Mouse (Mus musculus): ENCODE measurements around the gene Tdrd9.
"Not testable (repeated sequence)": the region's sequence is repeated elsewhere in the genome, so short reads cannot be mapped to it uniquely, and the experiment has no call there.

The Tdrd9 gene

GRCm38 (mm10) chr12:111971231-111971686, at the start of gene Tdrd9:
TSS of gene Tdrd9 (plus strand) at chr12:111971559.
- no peak for DNase-seq (ENCODE audit: low read depth)

GRCm38 (mm10) chr12:111923117-111923516, 48.2 kb upstream of the Tdrd9 start:
- no peak for DNase-seq (ENCODE audit: low read depth)

GRCm38 (mm10) chr12:111927338-111927737, 44.0 kb upstream of the Tdrd9 start:
- no peak for DNase-seq (ENCODE audit: low read depth)

- DNase-seq (ENCODE audit: low read depth), result no peak
Measured at GRCm38 (mm10) chr12:111928411-111928966, 42.9 kb upstream of the Tdrd9 start.

GRCm38 (mm10) chr12:111931411-111932025, 39.8 kb upstream of the Tdrd9 start:
- no peak for DNase-seq (ENCODE audit: low read depth)

- DNase-seq (ENCODE audit: low read depth), result no peak
Measured at GRCm38 (mm10) chr12:111932513-111932912, 38.8 kb upstream of the Tdrd9 start.

- no peak for DNase-seq (ENCODE audit: low read depth)
Measured at GRCm38 (mm10) chr12:111933032-111933704, 38.2 kb upstream of the Tdrd9 start.

- DNase-seq (ENCODE audit: low read depth), result no peak
Measured at GRCm38 (mm10) chr12:111933971-111934370, 37.4 kb upstream of the Tdrd9 start.

GRCm38 (mm10) chr12:111936706-111937550, 34.4 kb upstream of the Tdrd9 start:
- peak; percentile 69 for DNase-seq (ENCODE audit: low read depth)

- DNase-seq (ENCODE audit: low read depth), result no peak
Measured at GRCm38 (mm10) chr12:111938623-111939177, 32.7 kb upstream of the Tdrd9 start.

- no peak for DNase-seq (ENCODE audit: low read depth)
Measured at GRCm38 (mm10) chr12:111943421-111944064, 27.8 kb upstream of the Tdrd9 start.

GRCm38 (mm10) chr12:111944065-111944987, 27.0 kb upstream of the Tdrd9 start:
- DNase-seq (ENCODE audit: low read depth), result not testable (repeated sequence)

- no peak for DNase-seq (ENCODE audit: low read depth)
Measured at GRCm38 (mm10) chr12:111945115-111945514, 26.2 kb upstream of the Tdrd9 start.

GRCm38 (mm10) chr12:111945765-111946655, 25.3 kb upstream of the Tdrd9 start:
- DNase-seq (ENCODE audit: low read depth), result not testable (repeated sequence)

GRCm38 (mm10) chr12:111946716-111947115, 24.6 kb upstream of the Tdrd9 start:
- no peak for DNase-seq (ENCODE audit: low read depth)

- DNase-seq (ENCODE audit: low read depth), result no peak
Measured at GRCm38 (mm10) chr12:111950486-111950885, 20.9 kb upstream of the Tdrd9 start.

- no peak for DNase-seq (ENCODE audit: low read depth)
Measured at GRCm38 (mm10) chr12:111951701-111952100, 19.7 kb upstream of the Tdrd9 start.

- no peak for DNase-seq (ENCODE audit: low read depth)
Measured at GRCm38 (mm10) chr12:111956173-111956572, 15.2 kb upstream of the Tdrd9 start.

GRCm38 (mm10) chr12:111958101-111958865, 13.1 kb upstream of the Tdrd9 start:
- no peak for DNase-seq (ENCODE audit: low read depth)
